Mouse (Mus musculus): Measurements from ENCODE around the gene Nlrp14.
A peak's percentile ranks its signal among the peaks of the same experiment; 100 is the strongest.
"Not testable (repeated sequence)": the region's sequence is repeated elsewhere in the genome, so short reads cannot be mapped to it uniquely, and the experiment has no call there.

Gene Nlrp14

DNA sequence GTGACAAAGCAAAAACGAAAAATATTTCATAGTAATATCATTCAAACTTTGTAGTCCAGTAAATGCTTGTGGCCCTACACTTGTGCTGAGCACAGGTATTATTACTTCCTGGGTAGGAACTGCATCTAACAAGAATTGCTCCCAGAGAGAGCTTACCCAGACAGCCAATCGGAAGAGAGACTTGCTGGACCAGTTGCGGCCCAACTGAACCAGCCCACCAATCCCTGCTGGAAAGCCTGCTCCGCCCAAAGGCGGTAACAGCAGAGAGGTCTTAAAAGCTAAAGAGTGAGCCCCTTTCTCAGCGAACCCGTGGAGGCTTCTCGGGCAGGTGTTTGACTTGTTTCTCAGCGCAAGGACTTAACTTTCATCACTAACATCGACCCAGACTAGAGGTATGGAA lies at the start of gene Nlrp14:
Gene Nlrp14, plus strand, starts transcription at position 301 of the 400 bp plus-strand sequence.
- no peak for DNase-seq

DNA sequence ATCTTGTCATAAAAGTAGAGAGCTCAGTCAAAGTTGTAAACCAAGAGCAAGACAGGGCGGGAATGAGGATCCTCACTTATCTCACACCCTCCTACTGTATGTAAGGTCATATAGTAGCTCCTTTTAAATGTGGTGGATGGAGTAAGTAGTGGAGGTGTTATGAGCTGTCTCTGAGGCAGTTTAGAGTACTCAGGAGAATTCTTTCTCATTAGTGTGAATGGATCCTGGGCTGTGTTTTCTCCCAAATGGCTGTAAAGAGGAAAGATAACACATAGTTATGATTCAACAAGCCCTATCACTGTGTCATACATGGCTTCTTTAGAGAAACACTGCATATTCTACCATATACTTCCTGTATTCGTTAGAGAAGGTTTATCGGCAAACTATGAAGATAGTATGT lies 35.8 kb upstream of the Nlrp14 start, which contains the start of gene Olfr715:
Gene Olfr715, minus strand, starts transcription at position 101 of the 400 bp plus-strand sequence.
- not testable (repeated sequence) for DNase-seq

DNA sequence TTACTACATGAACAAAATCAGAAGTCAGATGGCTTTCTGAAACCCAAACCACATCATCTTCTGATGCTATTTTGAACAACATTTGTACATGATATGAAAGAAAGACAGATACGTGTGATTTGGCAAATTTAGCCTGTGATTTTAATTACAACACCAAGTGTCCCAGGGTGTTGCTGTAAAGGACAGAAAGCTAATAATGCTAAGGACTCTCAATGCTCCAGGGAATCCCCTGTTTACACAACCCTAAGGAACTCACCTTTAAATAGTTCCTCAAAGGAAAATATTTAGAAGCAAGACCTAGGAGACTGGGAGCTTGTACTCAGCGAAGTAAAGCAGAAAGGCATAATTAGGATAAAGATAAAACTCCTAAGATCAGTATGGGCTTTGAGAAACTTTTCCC lies 28.8 kb upstream of the Nlrp14 start, which contains the start of gene Olfr716:
Gene Olfr716, plus strand, starts transcription at position 301 of the 400 bp plus-strand sequence.
- DNase-seq, result not testable (repeated sequence)

DNA sequence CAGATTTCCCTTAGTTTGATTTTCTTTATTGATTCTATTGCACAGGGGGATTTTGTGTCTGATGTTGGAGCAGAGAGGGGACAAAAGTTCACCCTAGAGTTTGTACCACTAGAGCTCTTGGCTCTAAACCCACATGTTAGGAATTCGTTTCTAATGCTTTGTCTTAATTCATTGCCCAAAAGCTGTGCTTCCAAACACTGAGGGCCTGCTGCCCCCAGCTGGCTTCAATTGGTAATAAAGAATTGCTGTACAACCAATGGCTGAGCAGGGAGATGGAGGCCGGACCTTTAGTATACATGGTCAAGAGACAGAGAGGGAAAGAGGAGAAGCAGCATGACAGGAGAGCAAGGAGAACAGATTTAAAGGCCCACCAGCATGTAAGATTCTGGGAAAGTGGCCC lies 13.6 kb downstream of the Nlrp14 start:
- no peak for DNase-seq

DNA sequence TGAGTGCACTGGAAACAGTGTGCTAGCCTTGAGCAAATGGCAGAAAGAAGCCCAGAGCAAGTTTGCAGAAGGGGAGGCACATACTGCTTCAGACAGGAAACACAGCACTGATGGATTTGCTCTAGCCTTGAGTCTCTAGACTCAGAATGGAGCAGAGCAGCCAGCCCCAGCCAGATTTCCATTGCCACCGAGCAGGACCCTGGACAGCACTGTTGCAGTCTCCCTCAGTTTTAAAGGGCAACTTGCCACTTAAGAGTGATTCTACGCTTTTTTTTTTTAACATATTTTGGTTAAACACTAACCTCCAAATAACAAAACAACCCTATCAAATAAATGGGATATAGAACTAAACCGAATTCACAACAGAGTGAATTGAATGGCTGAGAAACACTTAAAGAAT lies 35.0 kb downstream of the Nlrp14 start:
- DNase-seq, result no peak

GRCm38 (mm10) chr7:107207843-107208242 lies 41.1 kb downstream of the Nlrp14 start:
- DNase-seq, result no peak

DNA sequence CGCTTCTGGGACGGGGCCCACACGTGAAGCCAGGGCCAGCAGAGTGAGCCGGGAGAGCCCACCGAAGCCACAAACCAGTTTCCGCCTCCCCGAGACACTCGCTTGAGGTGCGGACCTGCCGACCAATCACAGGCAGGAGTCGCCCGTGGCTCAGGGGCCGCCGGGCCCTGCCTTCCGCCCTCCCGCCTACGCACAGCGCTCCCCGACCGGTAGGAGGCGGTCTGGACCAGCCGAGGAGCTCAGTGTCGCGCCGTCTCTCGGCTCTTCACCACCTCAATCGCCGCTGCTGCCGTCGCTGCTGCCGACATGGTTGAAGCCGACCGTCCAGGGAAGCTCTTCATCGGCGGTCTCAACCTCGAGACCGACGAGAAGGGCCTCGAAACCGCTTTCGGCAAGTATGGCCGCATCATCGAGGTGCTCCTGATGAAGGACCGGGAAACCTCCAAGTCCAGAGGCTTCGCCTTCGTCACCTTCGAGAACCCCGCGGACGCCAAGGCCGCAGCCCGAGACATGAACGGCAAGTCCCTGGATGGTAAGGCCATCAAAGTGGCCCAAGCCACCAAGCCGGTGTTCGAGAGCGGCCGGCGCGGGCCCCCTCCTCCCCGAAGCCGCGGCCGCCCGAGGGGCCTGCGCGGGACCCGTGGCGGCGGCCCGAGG lies 42.5 kb downstream of the Nlrp14 start, which contains the start of gene Rbmxl2:
Gene Rbmxl2, plus strand, starts transcription at position 242 of the 657 bp plus-strand sequence.
- DNase-seq, result no peak

DNA sequence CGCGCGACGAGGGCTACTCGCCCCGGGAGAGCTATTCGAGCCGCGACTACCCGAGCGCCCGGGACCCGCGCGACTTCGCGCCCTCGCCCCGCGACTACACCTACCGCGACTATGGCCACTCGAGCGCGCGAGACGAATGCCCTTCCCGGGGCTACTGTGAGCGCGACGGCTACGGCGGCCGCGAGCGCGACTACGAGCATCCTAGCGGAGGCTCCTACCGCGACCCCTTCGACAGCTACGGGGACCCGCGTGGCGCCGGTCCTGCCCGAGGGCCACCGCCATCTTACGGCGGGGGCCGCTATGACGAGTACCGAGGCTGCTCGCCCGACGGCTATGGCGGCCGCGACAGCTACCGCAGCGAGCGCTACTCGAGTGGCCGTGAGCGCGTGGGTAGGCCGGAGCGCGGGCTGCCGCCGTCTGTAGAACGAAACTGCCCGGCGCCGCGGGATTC lies 43.4 kb downstream of the Nlrp14 start:
- no peak for DNase-seq

DNA sequence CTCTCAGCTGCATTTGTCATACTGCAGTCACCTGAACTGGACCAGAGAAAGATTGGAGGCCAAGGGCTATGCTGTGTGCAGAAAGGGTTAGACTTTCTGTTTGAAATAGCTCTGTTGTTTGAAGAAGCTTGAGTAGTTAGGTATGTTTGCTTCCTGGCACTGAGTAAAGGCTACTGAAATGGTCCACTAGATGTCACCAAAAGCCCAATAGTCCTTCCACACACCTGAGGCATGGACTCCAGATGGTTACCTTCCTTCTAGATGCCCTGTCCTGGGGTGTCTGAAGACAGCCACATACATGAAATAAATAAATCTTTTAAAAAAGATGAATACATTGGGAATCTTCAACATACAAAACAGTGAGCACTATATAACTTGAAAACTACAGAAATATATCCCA lies 48.9 kb downstream of the Nlrp14 start:
- DNase-seq, result peak; percentile 26

- DNase-seq, result no peak
Measured at GRCm38 (mm10) chr7:107216845-107217244, 50.1 kb downstream of the Nlrp14 start.

DNA sequence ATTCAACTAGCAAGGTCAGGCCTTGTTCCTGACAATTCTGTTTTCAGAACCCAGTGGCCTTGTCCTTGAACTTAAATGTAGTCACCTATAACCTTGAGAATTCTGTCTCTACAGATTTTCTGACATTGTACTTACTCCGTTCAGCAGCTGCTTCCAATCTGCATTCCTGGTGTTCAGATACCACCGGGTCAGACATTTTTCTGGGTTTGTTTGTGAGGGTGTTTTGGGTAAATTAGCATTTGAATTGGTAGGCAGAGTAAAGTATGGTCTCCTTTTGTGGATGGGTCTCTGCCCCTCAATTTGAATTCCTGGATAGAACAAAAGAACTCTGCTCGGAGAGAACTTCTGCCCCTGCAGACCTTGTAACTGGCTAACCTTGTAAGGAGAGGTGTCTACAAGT lies 70.1 kb downstream of the Nlrp14 start:
- no peak for DNase-seq

GRCm38 (mm10) chr7:107237498-107237897 lies 70.7 kb downstream of the Nlrp14 start:
- no peak for DNase-seq

DNA sequence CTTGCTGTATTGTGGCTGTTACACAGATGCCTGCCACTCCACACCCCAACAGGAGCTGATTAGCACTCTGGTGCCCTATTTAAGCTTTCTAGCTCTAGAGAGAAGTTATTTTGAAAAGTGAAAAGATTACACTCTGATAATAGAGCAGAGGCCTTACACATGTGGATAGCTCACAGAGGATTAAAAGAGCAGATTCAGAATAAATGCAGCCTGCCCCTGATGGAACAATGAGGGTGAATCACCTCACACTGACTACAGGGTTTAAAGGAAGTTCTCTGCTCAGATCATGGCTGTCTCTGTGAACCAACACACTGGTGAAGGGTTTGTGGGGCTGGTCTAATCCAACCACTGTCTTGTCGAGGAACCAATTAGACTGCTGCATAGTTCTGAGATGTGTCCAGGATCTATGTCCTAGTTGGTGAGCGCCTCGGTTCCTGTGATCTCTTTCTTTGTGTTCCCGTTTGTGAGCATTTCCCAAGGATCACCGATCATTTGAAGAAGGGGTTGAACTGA lies 74.6 kb downstream of the Nlrp14 start:
- DNase-seq, result no peak
